Mouse (Mus musculus): ENCODE results near the gene B4galnt3.

DNA sequence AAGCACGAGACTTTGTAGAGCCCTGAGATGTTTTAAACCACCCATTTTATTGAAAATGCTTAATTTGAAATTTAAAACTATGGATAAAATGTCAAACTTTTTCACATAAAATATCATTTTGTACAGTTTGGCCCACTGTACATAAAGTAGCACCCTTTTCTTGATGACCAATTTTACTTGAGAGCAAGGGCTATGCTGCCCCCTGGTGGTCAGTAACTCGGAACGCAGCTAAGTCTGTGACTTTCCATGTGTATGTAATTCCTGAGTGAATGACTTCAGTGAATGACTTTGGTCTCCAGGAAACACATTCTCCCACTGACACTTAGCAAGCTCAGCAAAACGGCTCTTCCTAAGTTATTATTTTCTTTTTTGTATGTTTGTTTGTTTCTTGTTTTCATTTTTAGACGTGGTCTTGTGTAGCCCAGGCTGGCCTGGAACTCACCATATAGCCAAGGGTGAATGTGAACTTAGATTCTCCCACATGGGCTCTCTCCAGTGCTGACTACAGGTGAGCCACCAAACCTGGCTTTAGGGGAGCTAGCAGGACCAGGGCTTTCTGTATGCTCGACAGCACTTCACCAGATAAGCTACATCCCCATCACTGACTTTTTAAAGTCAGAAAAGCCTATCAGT, 30.1 kb upstream of the B4galnt3 start:
- TF ChIP-seq CTCF (IDR thresholded peaks at IDR 0.05; ENCODE audit: control insufficient read depth, insufficient read depth, insufficient read length) (peak; percentile 54), CEBPB (IDR thresholded peaks at IDR 0.05; ENCODE audit: low read depth) (no peak), MYOG (IDR thresholded peaks at IDR 0.05; ENCODE audit: control insufficient read depth, extremely low read depth, insufficient read length) (no peak)

All from C2C12 (cell line).